Mouse (Mus musculus) hindbrain, postnatal 0 days (tissue): ENCODE measurements around the gene Slc22a6. TPM values are rescaled to one million over a fixed set of nuclear protein-coding genes. Genes with fewer than 3 reads are reported as not detected.
A peak's percentile ranks its signal among the peaks of the same experiment; 100 is the strongest.

Experiments
- ATAC-seq: fragments of 200-750 bp; cut with Nextera tagmentation; 2 replicates; pipeline ENCODE4 v1.8.0; 2017; ENCODE audit warnings: mild to moderate bottlenecking, moderate TSS enrichment, moderate library complexity
- DNase-seq: peaks from one replicate; pipeline ENCODE4 v3.0.0-alpha.2; 2015; ENCODE audit warnings: low spot score
- H3K27ac ChIP-seq: fragments of 300-500 bp; sonication (generic); 2 replicates; pipeline ENCODE4 v1.5.1; 2014; ENCODE audit warnings: mild to moderate bottlenecking
- H3K27me3 ChIP-seq: fragments of 300-500 bp; sonication (generic); 2 replicates; pipeline ENCODE4 v1.6.1; 2014; ENCODE audit warnings: low read length, mixed read lengths; ENCODE audit not compliant: insufficient read depth
- H3K36me3 ChIP-seq: fragments of 300-500 bp; sonication (generic); 2 replicates; pipeline ENCODE4 v1.6.1; 2014; ENCODE audit warnings: low read length, mixed read lengths; ENCODE audit not compliant: insufficient read depth
- H3K4me1 ChIP-seq: fragments of 300-500 bp; sonication (generic); 2 replicates; pipeline ENCODE4 v1.6.1; 2014; ENCODE audit warnings: antibody characterized with exemption, low read length, mixed read lengths; ENCODE audit not compliant: insufficient read depth
- H3K4me2 ChIP-seq: fragments of 300-500 bp; sonication (generic); 2 replicates; pipeline ENCODE4 v1.6.1; 2014; ENCODE audit warnings: low read depth, mild to moderate bottlenecking, low read length, moderate library complexity, mixed read lengths
- H3K4me3 ChIP-seq: fragments of 300-500 bp; sonication (generic); 2 replicates; pipeline ENCODE4 v1.5.1; 2014; ENCODE audit warnings: low read length
- H3K9ac ChIP-seq: fragments of 300-500 bp; sonication (generic); replicated peaks from 2 replicates; pipeline ENCODE4 v1.6.1; 2014; ENCODE audit warnings: mild to moderate bottlenecking, low read length, moderate library complexity, mixed read lengths
- H3K9me3 ChIP-seq: fragments of 300-500 bp; sonication (generic); 2 replicates; pipeline ENCODE4 v1.6.1; 2016; ENCODE audit warnings: low read length, mixed read lengths
- CTCF ChIP-seq: IDR thresholded peaks from 2 replicates; pipeline ENCODE4 v1.5.1; 2016; ENCODE audit warnings: antibody characterized with exemption, control low read depth, low read depth
- WGBS: fragments of 180-500 bp; shearing (Covaris S2); extraction: QIAGEN DNeasy Blood & Tissue Kit; methylation state at CpG from one replicate; pipeline ENCODE4 v1.1.7; 2014; 5-methylcytosine and 5-hydroxymethylcytosine counted together
- polyA plus RNA-seq: library from polyadenylated mRNA; unstranded; fragments of >200 nt; fragmentation: Nextera tagmentation; extraction: Ambion mirVana; gene quantifications from 2 replicates; pipeline ENCODE4 v1.2.1, GENCODE M21; 2015
- total RNA-seq: library from RNA; depleted of rRNA; stranded (reverse); fragments of >200 nt; gene quantifications from 2 replicates; pipeline ENCODE4 v1.2.3, GENCODE M21; 2014; rRNA removed

The Slc22a6 gene
- total RNA-seq (9.6 and 13.1 TPM in 2 replicates), polyA plus RNA-seq (8.9 and 9.8 TPM in 2 replicates)

DNA sequence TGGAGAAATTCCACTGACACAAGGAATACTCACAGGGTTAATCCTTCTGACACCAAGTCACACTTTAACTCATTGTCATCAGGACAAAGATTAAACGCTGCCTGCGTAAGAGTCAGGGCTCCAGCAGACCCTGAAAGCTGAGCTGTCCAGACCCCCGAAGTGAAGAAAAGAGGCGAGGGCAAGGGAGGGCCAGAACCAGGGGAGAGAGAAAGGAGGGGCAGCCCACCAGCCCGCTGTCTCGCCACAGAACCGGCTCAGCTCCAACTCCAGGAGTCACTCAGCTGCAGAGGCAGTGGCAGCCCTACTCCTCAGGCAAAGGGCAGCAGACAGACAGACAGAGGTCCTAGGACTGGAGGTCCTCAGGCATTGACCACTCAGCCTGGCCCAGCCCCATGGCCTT is at the start of gene Slc22a6:
Gene Slc22a6, plus strand, starts transcription at position 136 of the 400 bp plus-strand sequence.
- ATAC-seq (no peak), DNase-seq (no peak)
- Histone ChIP-seq H3K9ac (no peak within 1 kb of the TSS), H3K27ac (no peak within 1 kb of the TSS), H3K4me3 (no peak within 1 kb of the TSS), H3K36me3 (no peaks in the 10 kb centered on the region), H3K27me3 (no peaks in the 10 kb centered on the region), H3K9me3 (no peaks in the 10 kb centered on the region), H3K4me2 (no peak within 1 kb of the TSS), H3K4me1 (no peaks in the 10 kb centered on the region)
- WGBS: 5% methylated on average over 7 of the region's 7 CpGs
- no peak for TF ChIP-seq CTCF

DNA sequence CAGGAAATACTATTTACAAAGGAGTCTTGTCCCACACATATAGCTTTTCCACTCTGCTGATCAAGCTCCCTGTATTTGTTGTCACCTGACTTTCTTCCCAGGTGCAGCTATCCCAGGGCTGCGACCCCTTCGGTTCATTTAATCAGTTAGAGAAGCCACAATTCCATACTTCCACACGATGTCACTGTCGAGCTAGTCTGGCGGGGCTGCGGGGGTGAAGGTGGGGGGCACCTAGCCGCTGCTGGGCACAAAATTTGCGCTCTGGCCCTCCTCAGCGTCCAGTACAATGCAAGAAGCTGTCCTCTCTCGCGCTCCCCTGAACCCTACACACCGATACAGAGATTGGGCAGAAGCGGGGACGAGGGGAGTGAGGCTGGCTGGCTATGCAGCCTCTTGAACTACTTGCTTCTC is 48.4 kb upstream of the Slc22a6 start:
- 6% methylated on average over 14 of the region's 14 CpGs for WGBS
- TF ChIP-seq CTCF: peak; percentile 80
- Histone ChIP-seq H3K4me3 (peak overlapping the region; percentile 24), H3K9me3 (no peaks in the 10 kb centered on the region), H3K4me1 (no peaks in the 10 kb centered on the region), H3K27ac (no peak overlapping the region), H3K9ac (no peak overlapping the region), H3K4me2 (peak overlapping the region; percentile 60), H3K27me3 (no peaks in the 10 kb centered on the region), H3K36me3 (no peaks in the 10 kb centered on the region)
- ATAC-seq (peak; percentile 56), DNase-seq (peak; percentile 68)

- Histone ChIP-seq H3K9ac (no peak overlapping the region), H3K27me3 (no peaks in the 10 kb centered on the region), H3K4me2 (no peak overlapping the region), H3K27ac (no peak overlapping the region), H3K4me3 (no peak overlapping the region), H3K36me3 (no peaks in the 10 kb centered on the region), H3K9me3 (no peaks in the 10 kb centered on the region), H3K4me1 (no peaks in the 10 kb centered on the region)
- DNase-seq (no peak), ATAC-seq (no peak)
- WGBS: 74% methylated on average over 2 of the region's 2 CpGs
- no peak for TF ChIP-seq CTCF
Measured at GRCm38 (mm10) chr19:8570341-8571040, 47.3 kb upstream of the Slc22a6 start.

DNA sequence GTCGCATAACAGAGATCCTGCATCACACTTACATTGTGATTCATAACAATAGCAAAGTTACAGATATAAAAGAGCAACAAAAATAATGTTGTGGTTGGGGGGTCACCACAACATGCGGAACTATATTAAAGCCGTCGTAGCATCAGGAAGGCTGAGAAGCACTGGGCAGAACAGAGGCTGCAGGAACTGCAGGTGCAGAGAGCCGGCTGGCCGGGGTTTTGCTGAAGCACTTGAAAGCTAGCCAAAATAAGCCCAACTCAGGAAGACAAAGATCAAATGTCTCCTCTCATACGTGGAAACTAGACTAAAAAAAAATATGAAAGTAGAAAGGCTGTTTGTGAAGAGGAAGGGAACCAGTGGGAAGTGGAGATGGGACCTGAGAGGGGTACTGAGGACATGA is 46.1 kb upstream of the Slc22a6 start:
- ATAC-seq: no peak
- H3K9ac ChIP-seq: no peak overlapping the region
- no peak overlapping the region for H3K27ac ChIP-seq
- no peaks in the 10 kb centered on the region for H3K27me3 ChIP-seq
- H3K4me3 ChIP-seq: no peak overlapping the region
- WGBS: 62% methylated on average over 7 of the region's 7 CpGs
- no peaks in the 10 kb centered on the region for H3K9me3 ChIP-seq
- no peak for DNase-seq
- no peaks in the 10 kb centered on the region for H3K36me3 ChIP-seq
- no peak overlapping the region for H3K4me2 ChIP-seq
- no peaks in the 10 kb centered on the region for H3K4me1 ChIP-seq
- TF ChIP-seq CTCF: no peak

DNA sequence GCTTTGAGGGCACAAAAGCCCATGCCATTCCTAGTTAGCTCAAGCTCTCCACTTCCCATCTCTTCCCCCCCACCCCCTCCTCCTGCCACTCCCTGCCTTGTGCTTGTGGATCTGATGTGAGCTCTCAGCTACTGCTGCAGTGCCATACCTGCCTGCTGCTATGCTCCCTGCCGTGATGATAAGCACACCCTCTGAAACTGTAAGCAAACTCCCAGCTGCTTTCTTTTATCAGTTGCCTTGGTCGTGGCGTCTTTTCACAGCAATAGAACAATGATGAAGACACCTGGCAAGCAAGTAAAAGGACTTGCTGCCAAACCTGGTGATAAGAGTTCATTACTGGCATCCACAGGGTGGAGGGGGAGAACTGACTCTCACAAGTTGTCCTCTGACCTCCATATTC is 45.4 kb upstream of the Slc22a6 start:
- ATAC-seq (no peak), DNase-seq (no peak)
- 32% methylated on average over 3 of the region's 3 CpGs for WGBS
- Histone ChIP-seq H3K27me3 (no peaks in the 10 kb centered on the region), H3K36me3 (no peaks in the 10 kb centered on the region), H3K9ac (no peak overlapping the region), H3K4me1 (no peaks in the 10 kb centered on the region), H3K27ac (no peak overlapping the region), H3K9me3 (no peaks in the 10 kb centered on the region), H3K4me2 (no peak overlapping the region), H3K4me3 (no peak overlapping the region)
- TF ChIP-seq CTCF: no peak

GRCm38 (mm10) chr19:8577432-8577831 is 40.4 kb upstream of the Slc22a6 start:
- no peaks in the 10 kb centered on the region for H3K9me3 ChIP-seq
- TF ChIP-seq CTCF: no peak
- no peaks in the 10 kb centered on the region for H3K27me3 ChIP-seq
- DNase-seq (no peak), ATAC-seq (no peak)
- no peak overlapping the region; the same call in 1 of the 2 replicates for H3K9ac ChIP-seq
- no peaks in the 10 kb centered on the region for H3K4me1 ChIP-seq
- H3K36me3 ChIP-seq: no peaks in the 10 kb centered on the region
- H3K4me3 ChIP-seq: no peak overlapping the region
- no peak overlapping the region for H3K27ac ChIP-seq
- 78% methylated on average over 4 of the region's 4 CpGs for WGBS
- no peak overlapping the region for H3K4me2 ChIP-seq

- TF ChIP-seq CTCF: peak; percentile 98
- peak overlapping the region; percentile 31 for H3K9ac ChIP-seq
- no peaks in the 10 kb centered on the region for H3K36me3 ChIP-seq
- peak; percentile 89 for ATAC-seq
- no peaks in the 10 kb centered on the region for H3K4me1 ChIP-seq
- H3K4me2 ChIP-seq: peak overlapping the region; percentile 67
- H3K27me3 ChIP-seq: no peaks in the 10 kb centered on the region
- no peaks in the 10 kb centered on the region for H3K9me3 ChIP-seq
- H3K27ac ChIP-seq: peak overlapping the region; percentile 55
- DNase-seq: peak; percentile 91
- H3K4me3 ChIP-seq: peak overlapping the region; percentile 35
- 3% methylated on average over 24 of the region's 24 CpGs for WGBS
Measured at GRCm38 (mm10) chr19:8578293-8578969, 39.4 kb upstream of the Slc22a6 start.
